Mouse (Mus musculus): ENCODE measurements around the gene Spag7. TPM values are rescaled to one million over a fixed set of nuclear protein-coding genes. Genes with fewer than 3 reads are reported as not detected.

The Spag7 gene
- polyA plus RNA-seq, 1 experiment from 2014 or later, result 176 TPM

GRCm38 (mm10) chr11:70656964-70657363 is 12.3 kb downstream of the Spag7 start, which contains the start of gene Eno3:
Gene Eno3, plus strand, starts transcription at chr11:70657202.
- Histone ChIP-seq H3K27ac (peak within 1 kb of the TSS; percentile 96), H3K4me3 (ENCODE audit: inconsistent target) (peak within 1 kb of the TSS; percentile 47), H3K36me3 (ENCODE audit: inconsistent target) (peaks cover 9% of the 10 kb centered on the region; the same call in 1 of the 2 replicates), H3K79me2 (ENCODE audit: inconsistent target) (peaks cover 22% of the 10 kb centered on the region)
- 75% methylated on average over 3 of the region's 3 CpGs for WGBS (ENCODE audit: missing documents)

- peak overlapping the region; percentile 96 for H3K27ac ChIP-seq
- 63% methylated on average over 16 of the region's 16 CpGs for WGBS (ENCODE audit: missing documents)
- peaks cover 11% of the 10 kb centered on the region; the same call in 1 of the 2 replicates for H3K36me3 ChIP-seq (ENCODE audit: inconsistent target)
- H3K79me2 ChIP-seq (ENCODE audit: inconsistent target), result peaks cover 27% of the 10 kb centered on the region
- peak overlapping the region; percentile 47 for H3K4me3 ChIP-seq (ENCODE audit: inconsistent target)
Observed at GRCm38 (mm10) chr11:70656456-70656927, 12.7 kb downstream of the Spag7 start.

GRCm38 (mm10) chr11:70655571-70656455 is 13.4 kb downstream of the Spag7 start:
- Histone ChIP-seq H3K4me3 (ENCODE audit: inconsistent target) (peak overlapping the region; percentile 47), H3K36me3 (ENCODE audit: inconsistent target) (peaks cover 11% of the 10 kb centered on the region; the same call in 1 of the 2 replicates), H3K79me2 (ENCODE audit: inconsistent target) (peaks cover 34% of the 10 kb centered on the region), H3K27ac (peak overlapping the region; percentile 96)
- WGBS (ENCODE audit: missing documents), result 4% methylated on average over 61 of the region's 61 CpGs

GRCm38 (mm10) chr11:70654923-70655570 is 14.2 kb downstream of the Spag7 start:
- H3K4me3 ChIP-seq (ENCODE audit: inconsistent target), result peak overlapping the region; percentile 79
- WGBS (ENCODE audit: missing documents), result under 1% methylated on average over 45 of the region's 48 CpGs
- H3K27ac ChIP-seq, result peak overlapping the region; percentile 96
- peaks cover 41% of the 10 kb centered on the region for H3K79me2 ChIP-seq (ENCODE audit: inconsistent target)
- H3K36me3 ChIP-seq (ENCODE audit: inconsistent target), result peaks cover 12% of the 10 kb centered on the region; the same call in 1 of the 2 replicates

- peak within 1 kb of the TSS; percentile 79 for H3K4me3 ChIP-seq (ENCODE audit: inconsistent target)
- under 1% methylated on average over 57 of the region's 61 CpGs for WGBS (ENCODE audit: missing documents)
- peaks cover 48% of the 10 kb centered on the region for H3K79me2 ChIP-seq (ENCODE audit: inconsistent target)
- peak within 1 kb of the TSS; percentile 96 for H3K27ac ChIP-seq
- H3K36me3 ChIP-seq (ENCODE audit: inconsistent target), result peaks cover 19% of the 10 kb centered on the region; the same call in 1 of the 2 replicates
Observed at GRCm38 (mm10) chr11:70654198-70654922, 14.9 kb downstream of the Spag7 start, which contains the start of gene Pfn1. Gene Pfn1, minus strand, starts transcription at chr11:70654644.

- Histone ChIP-seq H3K36me3 (ENCODE audit: inconsistent target) (peaks cover 24% of the 10 kb centered on the region; the same call in 1 of the 2 replicates), H3K4me3 (ENCODE audit: inconsistent target) (peak overlapping the region; percentile 79), H3K27ac (peak overlapping the region; percentile 96), H3K79me2 (ENCODE audit: inconsistent target) (peaks cover 56% of the 10 kb centered on the region)
- under 1% methylated on average over 51 of the region's 63 CpGs for WGBS (ENCODE audit: missing documents)
Observed at GRCm38 (mm10) chr11:70653345-70654197, 15.6 kb downstream of the Spag7 start.

GRCm38 (mm10) chr11:70652884-70653344 is 16.3 kb downstream of the Spag7 start:
- peak overlapping the region; percentile 79 for H3K4me3 ChIP-seq (ENCODE audit: inconsistent target)
- H3K27ac ChIP-seq, result peak overlapping the region; percentile 96
- H3K36me3 ChIP-seq (ENCODE audit: inconsistent target), result peaks cover 24% of the 10 kb centered on the region; the same call in 1 of the 2 replicates
- peaks cover 63% of the 10 kb centered on the region for H3K79me2 ChIP-seq (ENCODE audit: inconsistent target)
- 14% methylated on average over 6 of the region's 6 CpGs for WGBS (ENCODE audit: missing documents)

GRCm38 (mm10) chr11:70652029-70652883 is 17.0 kb downstream of the Spag7 start:
- H3K27ac ChIP-seq, result peak overlapping the region; percentile 96
- H3K79me2 ChIP-seq (ENCODE audit: inconsistent target), result peaks cover 68% of the 10 kb centered on the region
- 24% methylated on average over 12 of the region's 12 CpGs for WGBS (ENCODE audit: missing documents)
- H3K36me3 ChIP-seq (ENCODE audit: inconsistent target), result peaks cover 24% of the 10 kb centered on the region; the same call in 1 of the 2 replicates
- peak overlapping the region; percentile 79 for H3K4me3 ChIP-seq (ENCODE audit: inconsistent target)

GRCm38 (mm10) chr11:70651391-70651790 is 17.8 kb downstream of the Spag7 start:
- 21% methylated on average over 2 of the region's 2 CpGs for WGBS (ENCODE audit: missing documents)
- peaks cover 24% of the 10 kb centered on the region; the same call in 1 of the 2 replicates for H3K36me3 ChIP-seq (ENCODE audit: inconsistent target)

GRCm38 (mm10) chr11:70650322-70651175 is 18.7 kb downstream of the Spag7 start:
- H3K27ac ChIP-seq, result peak overlapping the region; percentile 96
- H3K4me3 ChIP-seq (ENCODE audit: inconsistent target), result no peak overlapping the region
- 39% methylated on average over 12 of the region's 12 CpGs for WGBS (ENCODE audit: missing documents)
- H3K36me3 ChIP-seq (ENCODE audit: inconsistent target), result peaks cover 27% of the 10 kb centered on the region; the same call in 1 of the 2 replicates
- peaks cover 80% of the 10 kb centered on the region for H3K79me2 ChIP-seq (ENCODE audit: inconsistent target)

More at GRCm38 (mm10) chr11:70651391-70651790, 17.8 kb downstream of the Spag7 start:
- Histone ChIP-seq H3K27ac (peak overlapping the region; percentile 96), H3K79me2 (ENCODE audit: inconsistent target) (peaks cover 71% of the 10 kb centered on the region), H3K4me3 (ENCODE audit: inconsistent target) (peak overlapping the region; percentile 79; the same call in 1 of the 2 replicates)

GRCm38 (mm10) chr11:70649185-70649734 is 20.0 kb downstream of the Spag7 start:
- 78% methylated on average over 8 of the region's 8 CpGs for WGBS (ENCODE audit: missing documents)
- no peak overlapping the region for H3K4me3 ChIP-seq (ENCODE audit: inconsistent target)
- H3K36me3 ChIP-seq (ENCODE audit: inconsistent target), result peaks cover 40% of the 10 kb centered on the region; the same call in 1 of the 2 replicates
- peaks cover 88% of the 10 kb centered on the region for H3K79me2 ChIP-seq (ENCODE audit: inconsistent target)
- no peak overlapping the region; the same call in 1 of the 2 replicates for H3K27ac ChIP-seq

Data from macrophage (primary cell).